Mouse (Mus musculus) large intestine, adult 2 months (tissue): ENCODE results near the gene Rgs17. TPM values are rescaled to one million over a fixed set of nuclear protein-coding genes. Genes with fewer than 3 reads are reported as not detected.
"Not testable (repeated sequence)": the region's sequence is repeated elsewhere in the genome, so short reads cannot be mapped to it uniquely, and the experiment has no call there.

Experiments
- DNase-seq: peaks from one replicate; pipeline ENCODE4 v3.0.0-alpha.2; 2012; ENCODE audit warnings: low read depth, low spot score
- WGBS: fragments of 180-500 bp; shearing (Covaris S2); methylation state at CpG from one replicate; pipeline ENCODE4 v1.1.7; 2018; 5-methylcytosine and 5-hydroxymethylcytosine counted together
- polyA plus RNA-seq: library from polyadenylated mRNA; depleted of rRNA; stranded (reverse); fragments of >200 nt; gene quantifications from 2 replicates; pipeline ENCODE4 v1.2.3, GENCODE M21; 2012; rRNA removed

Rgs17 gene
- 0.04 and 0.10 TPM in 2 replicates for polyA plus RNA-seq

- DNase-seq, result no peak
- under 1% methylated on average over 32 of the region's 35 CpGs for WGBS
Observed at GRCm38 (mm10) chr10:5922294-5922828, at the start of gene Rgs17. Gene Rgs17, minus strand, starts transcription at chr10:5922400.

DNA sequence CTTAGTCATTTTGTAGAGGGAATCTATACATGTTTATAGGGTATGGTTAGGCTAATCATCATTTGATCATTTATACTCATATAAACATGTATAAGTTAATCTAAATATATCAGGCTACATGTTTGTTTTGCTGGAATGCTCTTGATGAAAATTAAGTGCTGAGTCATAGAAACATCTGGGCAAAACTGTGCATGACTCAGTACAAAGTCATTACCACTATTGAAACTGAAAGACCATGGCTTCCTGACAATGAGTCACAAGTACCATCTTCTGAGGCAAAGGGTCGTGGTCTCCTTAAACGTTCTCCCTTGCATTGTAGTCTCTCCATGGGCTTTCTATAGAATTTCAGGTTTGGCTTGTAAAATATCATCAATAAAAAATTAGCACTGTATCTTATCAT lies 45.5 kb upstream of the Rgs17 start:
- no peak for DNase-seq
- WGBS, result 67% methylated on average over 2 of the region's 2 CpGs

DNA sequence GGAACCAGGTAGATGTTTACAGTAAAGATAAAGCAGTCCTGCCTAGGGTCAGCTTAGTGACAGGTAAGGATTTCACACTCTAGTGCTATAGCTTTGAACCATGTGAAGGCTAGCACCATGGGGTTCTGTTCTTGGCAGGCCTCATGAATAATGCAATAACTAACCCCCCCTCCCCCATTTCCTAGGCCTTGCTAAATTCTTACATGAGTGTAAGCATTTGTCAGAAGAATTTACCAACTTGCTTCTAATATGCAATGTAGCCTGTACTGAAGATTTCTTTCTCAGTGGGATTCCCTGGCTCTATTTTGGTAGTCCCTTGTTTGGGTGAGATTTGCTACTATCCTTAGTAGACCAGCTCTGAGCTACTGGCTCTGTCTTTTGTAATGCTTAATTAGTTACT lies 31.6 kb upstream of the Rgs17 start:
- not testable (repeated sequence) for DNase-seq

DNA sequence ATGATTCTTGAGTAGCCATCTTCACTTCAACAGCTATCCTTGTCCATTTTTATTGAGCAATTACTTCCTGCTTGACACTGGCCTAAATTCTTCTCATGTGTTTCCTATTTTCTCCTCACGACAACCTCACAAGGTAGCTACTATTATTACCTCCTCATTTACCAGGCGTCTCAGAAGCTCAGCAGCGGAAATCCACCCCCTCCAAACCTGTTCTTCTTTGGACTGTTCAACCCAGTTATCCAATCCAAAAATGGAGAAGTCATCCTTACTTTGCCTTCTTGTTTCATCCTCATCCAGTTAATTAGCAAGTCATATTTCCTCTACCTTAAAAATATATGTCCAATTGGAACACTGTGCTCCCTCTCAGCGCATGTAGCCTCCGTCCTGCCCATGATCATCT lies 2.1 kb upstream of the Rgs17 start:
- WGBS, result 82% methylated on average over 5 of the region's 5 CpGs
- no peak for DNase-seq

DNA sequence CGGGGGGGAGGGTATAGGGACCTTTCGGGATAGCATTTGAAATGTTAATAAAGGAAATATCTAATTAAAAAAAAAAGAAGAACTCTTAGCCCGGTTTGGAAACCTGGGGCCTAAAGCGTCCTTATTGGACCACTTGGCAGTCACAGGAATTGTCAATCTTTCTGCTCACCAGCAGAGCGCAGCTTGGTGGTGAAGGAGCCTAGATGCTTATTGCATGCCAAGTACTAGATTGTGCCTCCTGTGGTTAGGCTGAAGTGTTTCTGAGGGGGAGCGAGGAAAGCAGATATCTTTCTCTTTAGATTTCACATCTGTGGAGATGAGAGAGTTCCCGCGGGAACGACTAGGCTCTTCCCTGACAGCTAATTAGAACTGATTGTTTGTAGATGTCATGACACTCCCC lies 896 bp upstream of the Rgs17 start:
- 31% methylated on average over 9 of the region's 9 CpGs for WGBS
- DNase-seq, result no peak

DNA sequence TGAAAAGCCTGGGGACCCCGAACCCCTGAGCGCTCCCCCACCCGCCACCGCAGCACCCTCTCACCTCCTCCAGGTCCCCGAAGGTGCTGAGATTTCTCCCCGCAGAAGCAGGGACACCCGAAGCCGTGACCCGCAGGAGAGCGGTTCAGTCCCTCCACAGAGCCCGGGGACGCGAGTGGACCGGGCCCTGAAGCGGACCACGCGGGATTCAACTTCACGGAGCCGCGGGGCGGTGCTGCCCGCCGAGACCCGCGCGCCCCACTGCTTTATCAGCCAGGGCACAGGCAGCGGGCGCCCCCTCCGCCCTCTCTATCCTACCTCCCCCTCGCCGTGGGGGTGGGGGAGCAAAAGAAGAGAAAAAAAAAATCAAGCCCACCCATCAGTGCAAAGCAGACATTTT lies 429 bp downstream of the Rgs17 start:
- WGBS, result 1% methylated on average over 31 of the region's 31 CpGs
- no peak for DNase-seq

DNA sequence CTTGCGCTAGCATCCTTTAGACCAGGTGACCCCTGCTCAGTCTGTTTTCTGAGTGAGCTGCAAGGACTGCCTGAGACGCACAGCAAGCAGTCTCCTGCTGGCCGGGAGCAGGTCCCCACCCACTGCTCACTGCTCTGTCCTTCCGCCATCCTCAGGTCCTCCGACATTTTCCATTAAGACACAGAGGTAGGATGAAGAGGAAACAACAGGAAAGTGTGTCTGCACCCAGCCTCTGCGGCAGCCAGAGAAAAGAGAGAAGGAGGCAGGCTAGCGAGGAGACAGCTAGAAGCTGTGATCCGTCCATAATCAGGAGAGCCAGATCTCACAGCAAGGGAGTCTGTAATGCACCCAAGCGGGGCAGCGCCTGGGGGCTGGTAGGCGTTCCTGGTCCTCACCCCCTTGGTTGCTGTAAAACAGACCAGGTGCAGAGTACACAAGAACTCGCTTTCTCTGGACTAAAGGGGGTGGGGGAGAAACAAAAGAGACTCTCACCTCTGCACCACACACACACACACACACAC lies 1.1 kb downstream of the Rgs17 start:
- DNase-seq, result no peak
- 3% methylated on average over 12 of the region's 12 CpGs for WGBS

DNA sequence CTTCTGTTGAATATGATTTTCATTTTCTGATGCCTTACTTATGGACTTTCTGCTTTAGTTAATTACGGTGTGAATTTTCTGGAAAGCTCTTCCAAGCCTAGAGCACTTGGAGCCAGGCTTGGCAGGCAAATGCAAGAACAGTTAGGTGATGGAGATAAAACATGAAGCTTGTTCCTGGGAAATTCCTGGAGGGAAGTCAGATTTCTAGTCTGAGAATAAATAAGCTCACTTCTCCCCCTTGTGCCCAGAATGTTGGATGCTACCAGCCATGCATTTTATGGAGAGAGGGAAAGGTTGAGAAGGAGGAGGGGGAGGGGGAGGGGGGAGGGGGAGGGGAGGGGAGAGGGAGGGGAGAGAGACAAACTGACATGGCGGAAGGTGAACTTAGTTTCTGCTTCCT lies 17.8 kb downstream of the Rgs17 start:
- no peak for DNase-seq
- 89% methylated on average over 2 of the region's 2 CpGs for WGBS

- DNase-seq, result no peak
- WGBS, result 43% methylated on average over 4 of the region's 4 CpGs
Observed at GRCm38 (mm10) chr10:5901777-5902176, 20.4 kb downstream of the Rgs17 start.

GRCm38 (mm10) chr10:5900731-5901130 lies 21.5 kb downstream of the Rgs17 start:
- WGBS, result 71% methylated on average over 6 of the region's 6 CpGs
- no peak for DNase-seq

- DNase-seq, result no peak
- WGBS, result 59% methylated on average over 3 of the region's 3 CpGs
Observed at GRCm38 (mm10) chr10:5877106-5877505, 45.1 kb downstream of the Rgs17 start.

GRCm38 (mm10) chr10:5871081-5871480 lies 51.1 kb downstream of the Rgs17 start:
- WGBS, result 26% methylated on average over 4 of the region's 4 CpGs
- no peak for DNase-seq

DNA sequence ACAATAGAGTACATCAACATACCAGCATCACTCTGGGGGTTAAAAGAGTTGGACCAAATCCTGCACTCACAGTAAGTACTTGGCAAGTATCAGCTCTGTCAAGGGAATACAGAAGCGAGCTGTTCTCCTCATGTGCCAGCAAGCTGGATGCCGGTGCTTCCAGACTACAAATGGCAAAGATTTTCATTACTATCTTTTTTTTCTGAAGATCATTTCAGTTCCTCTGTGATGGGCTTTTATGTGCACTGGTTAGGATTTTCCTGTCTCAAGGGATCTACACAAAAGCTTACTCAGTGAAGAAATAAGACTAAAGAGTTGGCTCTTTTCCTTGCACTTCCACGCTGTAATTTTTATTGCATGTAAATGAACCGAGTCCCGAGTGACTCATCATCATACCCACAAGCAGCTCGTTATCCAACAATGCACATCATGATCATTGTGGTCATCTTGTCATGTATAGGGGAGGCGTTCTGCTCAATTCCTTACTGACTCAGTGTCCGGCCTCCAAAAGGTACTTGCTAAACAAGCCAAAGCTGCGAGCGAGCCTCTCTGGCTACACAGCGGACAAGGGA lies 54.1 kb downstream of the Rgs17 start:
- 40% methylated on average over 11 of the region's 11 CpGs for WGBS

GRCm38 (mm10) chr10:5865996-5866395 lies 56.2 kb downstream of the Rgs17 start:
- 63% methylated on average over 2 of the region's 2 CpGs for WGBS
- no peak for DNase-seq

More for the DNA sequence above, 54.1 kb downstream of the Rgs17 start:
- no peak for DNase-seq

GRCm38 (mm10) chr10:5862669-5863068 lies 59.5 kb downstream of the Rgs17 start:
- WGBS, result 95% methylated on average over 3 of the region's 3 CpGs
- DNase-seq, result no peak

DNA sequence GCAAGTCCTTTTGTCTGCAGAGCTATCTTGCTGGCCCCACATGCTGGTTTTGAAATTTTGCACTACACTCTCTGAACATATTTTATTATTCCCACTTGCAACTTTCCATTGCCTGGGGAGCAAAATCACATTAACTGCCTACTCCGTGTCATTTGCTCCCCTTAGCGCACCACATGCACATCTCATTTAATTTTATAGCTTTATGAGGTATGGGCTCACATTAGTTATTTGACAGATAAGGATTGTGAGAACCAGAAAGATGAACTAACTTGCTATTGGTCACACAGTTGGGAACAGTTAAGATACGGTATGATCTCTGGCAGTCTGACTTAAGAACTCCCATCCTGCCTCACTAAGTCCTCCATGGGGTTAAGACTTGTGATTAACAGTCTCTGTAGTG lies 61.4 kb downstream of the Rgs17 start:
- DNase-seq, result no peak
- 71% methylated on average over 3 of the region's 3 CpGs for WGBS

GRCm38 (mm10) chr10:5859729-5860128 lies 62.5 kb downstream of the Rgs17 start:
- DNase-seq, result no peak
- 76% methylated on average over 4 of the region's 4 CpGs for WGBS

- no peak for DNase-seq
- 56% methylated on average over 10 of the region's 10 CpGs for WGBS
Observed at GRCm38 (mm10) chr10:5857996-5858549, 64.1 kb downstream of the Rgs17 start.

DNA sequence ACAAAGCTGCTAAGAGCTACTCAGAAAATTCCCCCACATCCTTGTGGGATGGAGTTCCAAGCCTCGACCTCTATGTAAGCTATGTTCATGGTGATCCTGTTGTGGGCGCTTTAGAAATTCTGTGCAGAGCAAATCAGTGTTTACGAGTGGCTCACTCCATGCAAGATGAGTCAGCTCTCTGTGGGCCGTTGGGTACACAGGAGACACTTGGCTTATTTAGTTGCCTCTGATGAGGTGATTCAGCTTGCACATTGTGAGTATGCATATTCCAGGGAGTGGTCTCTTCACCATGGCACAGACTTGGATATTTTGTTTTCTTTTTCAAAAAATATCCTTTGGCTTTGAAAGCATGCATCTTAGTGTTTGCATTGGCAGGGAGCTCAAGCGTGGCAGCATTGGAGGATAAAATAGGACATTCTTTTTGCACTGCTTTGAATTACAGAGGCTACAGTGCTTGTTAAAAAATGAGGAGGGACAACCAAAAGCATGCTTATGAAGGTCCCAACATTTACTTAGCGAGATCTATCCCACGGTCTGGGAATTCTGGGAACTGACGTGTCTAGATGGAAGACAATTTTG lies 68.8 kb downstream of the Rgs17 start:
- 81% methylated on average over 8 of the region's 8 CpGs for WGBS

GRCm38 (mm10) chr10:5846939-5847338 lies 75.3 kb downstream of the Rgs17 start:
- WGBS, result 19% methylated on average over 2 of the region's 2 CpGs
- DNase-seq, result no peak

More for the DNA sequence above, 68.8 kb downstream of the Rgs17 start:
- DNase-seq, result no peak

DNA sequence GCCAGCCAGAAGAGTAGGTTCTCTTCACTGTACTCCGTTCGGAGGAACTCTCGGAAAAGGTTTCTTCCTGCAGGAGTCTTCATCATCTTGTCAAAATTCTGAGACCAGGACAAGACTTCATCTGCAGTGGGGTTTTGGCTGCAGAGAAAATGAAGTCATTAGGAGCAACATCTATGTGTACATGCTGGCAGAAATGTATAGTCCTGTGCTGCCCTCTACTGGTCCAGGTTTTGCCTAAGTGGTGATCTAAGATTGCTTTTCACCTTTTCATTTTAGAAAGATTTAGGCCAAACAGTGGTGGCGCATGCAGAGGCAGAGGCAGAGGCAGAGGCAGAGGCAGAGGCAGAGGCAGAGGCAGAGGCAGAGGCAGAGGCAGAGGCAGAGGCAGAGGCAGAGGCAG lies 80.8 kb downstream of the Rgs17 start:
- no peak for DNase-seq
- 84% methylated on average over 4 of the region's 4 CpGs for WGBS
